Mouse (Mus musculus) mouse trophoblast stem cell (cell line): ENCODE measurements around the gene Wbp2.

Experiments
- in situ Hi-C, 2 experiments: fragments of 300-500 bp; cut with MseI, MboI; formaldehyde crosslinking; loops; 2 replicates in 1 of 2; 3 replicates in 1 of 2; pipeline ENCODE4 v1.15.1; 2025

Wbp2 gene

GRCm38 (mm10) chr11:116091591-116091990 lies 4.8 kb upstream of the Wbp2 start:
- in situ Hi-C loops = no loop called here

DNA sequence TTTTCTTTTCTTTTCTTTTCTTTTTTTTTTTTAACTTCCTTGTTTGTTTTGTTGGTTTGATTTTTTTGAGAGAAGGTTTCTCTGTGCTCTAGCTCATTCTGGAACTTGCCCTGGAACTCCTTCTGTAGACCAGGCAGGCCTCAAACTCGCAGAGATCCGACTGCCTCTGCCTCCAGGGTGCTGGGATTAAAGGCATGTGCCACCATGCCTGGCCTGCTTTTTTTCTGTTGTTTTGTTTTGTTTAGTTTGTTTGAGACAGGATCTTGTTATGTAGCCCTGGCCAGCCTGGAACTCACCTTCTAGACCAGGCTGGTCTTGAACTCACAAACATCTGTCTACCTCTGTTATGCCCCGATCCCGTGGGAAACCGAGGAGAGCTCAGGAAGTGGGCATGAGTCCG lies 2.8 kb upstream of the Wbp2 start:
- in situ Hi-C loops = no loop called here

GRCm38 (mm10) chr11:116088741-116089394 lies 2.1 kb upstream of the Wbp2 start:
- in situ Hi-C loops = no loop called here

DNA sequence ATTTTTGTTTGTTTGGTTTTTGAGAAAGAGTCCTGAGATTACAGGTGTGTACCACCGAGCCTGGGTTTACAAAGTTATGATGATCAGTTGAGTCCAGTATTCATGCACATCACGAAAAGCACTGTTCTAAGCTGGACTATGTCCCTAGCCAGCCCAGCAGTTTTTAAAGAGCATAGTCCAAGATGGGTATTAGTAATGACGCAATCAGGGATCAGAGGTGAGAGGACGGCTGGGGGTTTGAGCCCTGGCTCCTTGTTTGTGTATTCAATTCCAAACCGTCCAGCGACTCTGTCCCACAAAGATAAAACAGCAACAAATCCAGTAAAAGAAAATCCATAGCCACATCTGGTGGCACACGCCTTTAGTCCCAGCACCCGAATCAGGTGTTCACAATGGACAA lies 1.4 kb upstream of the Wbp2 start:
- in situ Hi-C loops = no loop called here

GRCm38 (mm10) chr11:116087194-116088130 lies 667 bp upstream of the Wbp2 start:
- in situ Hi-C loops = no loop called here

DNA sequence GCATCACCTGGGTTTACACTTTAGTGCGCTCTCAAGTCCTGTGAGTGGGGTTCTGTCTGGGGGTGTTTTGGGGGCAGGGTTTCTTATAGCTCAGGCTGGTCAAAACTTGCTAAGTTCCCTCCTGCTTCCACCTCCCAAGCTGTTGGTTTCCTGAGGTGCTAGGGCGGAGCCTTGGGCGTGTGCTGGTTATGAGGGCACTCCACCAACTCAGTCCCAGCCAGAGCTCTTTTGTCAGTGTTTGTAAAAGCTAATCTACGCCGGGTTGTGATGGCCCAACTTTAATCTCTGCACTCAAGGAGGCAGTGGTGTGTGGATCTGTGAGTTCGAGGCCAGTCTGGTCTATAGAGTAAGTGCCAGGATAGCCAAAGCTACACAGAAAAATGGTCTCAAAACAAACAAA lies 2.6 kb downstream of the Wbp2 start:
- in situ Hi-C loops = no loop called here

GRCm38 (mm10) chr11:116083096-116083672 lies 3.6 kb downstream of the Wbp2 start:
- in situ Hi-C loops = no loop called here

GRCm38 (mm10) chr11:116081081-116081480 lies 5.7 kb downstream of the Wbp2 start:
- in situ Hi-C loops = no loop called here

- in situ Hi-C loops = no loop called here
Measured at GRCm38 (mm10) chr11:116079511-116079910, 7.3 kb downstream of the Wbp2 start.

- in situ Hi-C loops = no loop called here
Measured at GRCm38 (mm10) chr11:116078676-116079320, 8.0 kb downstream of the Wbp2 start.

DNA sequence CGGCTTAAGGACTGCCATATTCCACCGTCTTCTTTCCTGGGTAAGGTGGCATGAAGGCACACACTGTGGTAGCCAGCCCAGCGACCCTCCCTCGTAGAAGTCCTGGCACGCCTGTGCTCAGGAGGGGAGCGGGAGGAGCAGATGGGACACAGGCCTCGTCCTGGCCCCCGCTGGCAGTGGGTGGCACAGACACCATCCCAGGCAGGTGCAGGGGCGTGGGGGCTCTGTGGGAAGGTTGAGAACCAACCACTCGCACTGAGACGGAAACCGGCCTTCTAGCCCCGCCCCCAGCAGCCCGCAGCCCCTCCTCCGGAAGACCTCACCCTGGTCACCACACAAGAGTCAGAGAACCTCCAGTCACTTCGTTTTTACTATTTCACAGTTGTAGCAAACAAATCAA lies 8.6 kb downstream of the Wbp2 start:
- in situ Hi-C loops = no loop called here

DNA sequence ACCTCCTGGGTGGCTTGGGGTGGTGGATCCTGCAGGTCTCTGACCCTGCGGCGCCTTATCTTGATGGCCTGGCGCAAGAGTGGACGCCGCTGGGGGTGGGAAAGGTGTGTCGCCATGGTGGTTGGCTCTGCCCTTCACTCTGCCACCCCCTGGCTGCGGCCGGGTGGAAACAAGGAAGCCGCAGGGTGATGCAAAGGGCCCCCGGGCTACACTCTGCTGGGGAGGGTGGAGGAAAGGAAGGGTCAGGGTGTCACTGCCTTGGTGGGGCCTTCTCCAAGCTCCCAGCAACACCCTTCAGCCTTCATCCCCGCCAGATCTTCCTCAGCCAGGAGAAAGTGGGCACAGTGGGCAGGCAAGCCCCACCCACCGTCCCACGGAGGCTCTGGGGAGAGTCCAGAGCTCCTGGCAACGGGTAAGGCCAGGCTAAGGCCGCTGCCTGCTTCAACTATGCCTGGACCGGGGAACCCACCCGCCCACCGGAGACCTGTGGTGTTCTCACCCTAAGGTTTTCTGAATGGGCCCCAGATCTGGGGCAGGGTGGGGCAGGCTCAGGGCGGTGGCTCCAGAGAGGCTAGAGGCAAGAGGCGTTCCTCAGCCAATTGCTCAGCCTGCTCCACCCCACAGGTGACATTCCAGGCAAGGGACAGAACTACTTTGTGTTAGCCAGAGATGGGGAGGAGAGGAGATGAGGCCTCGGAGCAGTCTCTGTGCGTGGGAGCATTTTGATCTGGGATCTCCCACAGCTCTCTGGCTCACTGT lies 9.2 kb downstream of the Wbp2 start, which contains the start of gene Unc13d:
Unc13d (minus strand) TSS at position 516 of the 759 bp plus-strand sequence.
- in situ Hi-C loops = no loop called here

DNA sequence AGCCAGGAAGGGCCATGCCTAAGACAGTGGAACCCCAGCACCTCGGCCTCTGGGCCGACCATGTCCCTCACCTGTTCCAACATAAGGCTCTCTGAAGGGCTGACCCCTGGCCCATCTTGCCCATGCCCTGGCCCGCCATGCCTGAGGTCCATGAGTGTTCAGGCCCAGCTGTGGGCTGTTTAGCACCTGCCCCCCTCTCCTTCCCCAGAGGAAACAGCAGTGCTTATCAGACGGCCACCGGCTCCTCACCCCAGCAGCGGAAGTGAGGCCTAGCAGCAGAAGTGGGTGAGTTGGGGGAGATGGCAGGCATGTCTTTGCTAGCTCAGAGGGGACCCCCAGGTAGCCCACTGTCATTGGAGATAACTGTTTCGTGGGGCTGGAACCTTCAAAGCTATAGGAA lies 10.0 kb downstream of the Wbp2 start:
- in situ Hi-C loops = no loop called here

GRCm38 (mm10) chr11:116076266-116076540 lies 10.6 kb downstream of the Wbp2 start:
- in situ Hi-C loops = no loop called here

DNA sequence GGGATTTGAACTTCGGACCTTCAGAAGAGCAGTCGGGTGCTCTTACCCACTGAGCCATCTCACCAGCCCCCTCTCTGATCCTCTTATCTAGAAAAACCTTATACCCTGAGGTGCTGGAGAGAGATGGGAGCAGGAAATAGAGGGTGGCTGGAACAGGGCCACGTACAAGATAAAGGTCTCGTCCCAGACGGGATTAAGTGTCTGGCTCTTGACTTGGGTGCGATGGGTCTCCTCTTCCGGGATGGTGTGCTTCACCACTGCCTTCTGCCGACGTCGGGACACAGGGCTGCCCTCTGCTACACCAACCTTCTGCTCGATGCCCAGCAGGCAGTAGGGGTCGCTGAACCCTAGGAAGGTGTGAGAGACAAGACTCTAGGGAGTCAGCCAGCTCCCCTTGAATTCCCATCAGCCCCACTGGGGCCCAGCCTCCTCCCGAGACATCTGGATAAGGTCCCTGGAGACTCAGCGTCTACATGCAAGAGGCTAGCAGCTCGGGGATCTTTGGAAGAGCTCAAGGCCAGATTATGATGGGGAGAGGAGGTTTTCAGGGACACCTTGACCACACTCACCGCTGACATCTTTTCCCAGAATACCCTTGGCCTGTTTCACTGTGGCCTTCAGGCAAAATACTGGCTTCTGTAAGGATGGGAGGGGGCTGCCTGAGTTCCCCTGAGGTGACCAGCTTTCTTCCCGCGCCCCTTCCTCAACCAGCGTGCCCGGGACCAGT lies 11.1 kb downstream of the Wbp2 start:
- in situ Hi-C loops = no loop called here

GRCm38 (mm10) chr11:116074436-116074991 lies 12.3 kb downstream of the Wbp2 start:
- in situ Hi-C loops = no loop called here

- in situ Hi-C loops = no loop called here
Measured at GRCm38 (mm10) chr11:116072608-116073007, 14.2 kb downstream of the Wbp2 start.

GRCm38 (mm10) chr11:116071510-116071909 lies 15.3 kb downstream of the Wbp2 start:
- in situ Hi-C loops = no loop called here

DNA sequence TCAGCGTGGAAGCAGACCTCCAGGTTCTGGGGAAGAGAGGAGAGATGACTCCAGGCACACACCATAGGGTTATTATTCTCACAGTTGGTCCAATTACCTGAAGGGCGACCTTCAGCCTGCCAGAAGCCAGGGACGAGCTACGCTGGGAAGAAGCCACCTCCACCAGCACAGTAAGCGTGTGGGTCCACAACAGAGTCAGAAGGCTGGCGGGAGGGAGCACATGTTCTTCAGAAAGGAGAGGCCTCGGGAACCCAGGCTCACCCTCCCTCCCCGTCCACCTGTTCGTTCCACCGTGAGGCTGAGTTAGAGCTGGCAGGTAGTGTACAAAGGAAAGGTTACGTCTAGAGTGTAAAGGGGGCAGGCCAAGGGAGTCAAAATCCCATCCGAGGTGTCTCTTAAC lies 21.4 kb downstream of the Wbp2 start:
- in situ Hi-C loops = no loop called here

GRCm38 (mm10) chr11:116064187-116064867 lies 22.5 kb downstream of the Wbp2 start:
- in situ Hi-C loops = no loop called here
